Mouse (Mus musculus) C2C12 (cell line): Measurements from ENCODE around the gene Lrtm1.

ENCODE experiments used
- CEBPB ChIP-seq: IDR thresholded peaks from one replicate; pipeline ENCODE4 v1.6.1; 2011; ENCODE audit warnings: low read depth, mild to moderate bottlenecking, control low read depth, moderate library complexity
- CTCF ChIP-seq: IDR thresholded peaks from one replicate; pipeline ENCODE4 v1.5.1; 2011; ENCODE audit not compliant: control insufficient read depth, insufficient read depth, insufficient read length
- FOSL1 ChIP-seq: IDR thresholded peaks from one replicate; pipeline ENCODE4 v1.8.0; 2011; ENCODE audit warnings: mild to moderate bottlenecking, low read length; ENCODE audit not compliant: poor library complexity, insufficient read depth, severe bottlenecking
- MAX ChIP-seq: IDR thresholded peaks from one replicate; pipeline ENCODE4 v1.6.1; 2011; ENCODE audit warnings: mild to moderate bottlenecking, control low read depth
- MYOG ChIP-seq: IDR thresholded peaks from one replicate; pipeline ENCODE4 v1.6.1; 2011; ENCODE audit not compliant: control insufficient read depth, insufficient read length; ENCODE audit errors: extremely low read depth
- USF1 ChIP-seq: IDR thresholded peaks from one replicate; pipeline ENCODE4 v1.6.1; 2011; ENCODE audit warnings: low read depth, mild to moderate bottlenecking, control low read depth, moderate library complexity

DNA sequence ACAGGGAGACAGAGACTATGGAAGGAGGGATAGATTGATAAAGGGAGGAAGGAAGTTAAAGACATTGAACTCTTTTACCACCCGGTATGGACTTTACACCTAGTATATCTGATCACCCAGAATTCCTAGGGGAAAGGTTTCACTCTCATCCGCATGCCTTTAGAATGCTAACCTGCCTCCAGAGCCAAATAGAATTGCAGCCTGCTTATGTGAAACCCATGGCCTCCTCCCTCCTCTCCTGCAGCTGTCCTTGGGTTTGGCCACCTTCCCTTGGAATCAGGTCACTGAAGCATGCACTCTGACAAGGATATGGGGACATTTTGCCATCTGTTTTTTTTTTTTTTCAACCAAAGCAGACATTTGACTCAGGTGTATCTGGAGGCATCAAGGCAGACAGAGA, 3.3 kb upstream of the Lrtm1 start:
- no peak for TF ChIP-seq MAX
- TF ChIP-seq CTCF, result no peak
- TF ChIP-seq USF1, result no peak
- TF ChIP-seq FOSL1, result no peak
- no peak for TF ChIP-seq CEBPB
- TF ChIP-seq MYOG, result no peak
